ENCODE assay signal across 18 mouse cellular contexts in the genomic region with DNA sequence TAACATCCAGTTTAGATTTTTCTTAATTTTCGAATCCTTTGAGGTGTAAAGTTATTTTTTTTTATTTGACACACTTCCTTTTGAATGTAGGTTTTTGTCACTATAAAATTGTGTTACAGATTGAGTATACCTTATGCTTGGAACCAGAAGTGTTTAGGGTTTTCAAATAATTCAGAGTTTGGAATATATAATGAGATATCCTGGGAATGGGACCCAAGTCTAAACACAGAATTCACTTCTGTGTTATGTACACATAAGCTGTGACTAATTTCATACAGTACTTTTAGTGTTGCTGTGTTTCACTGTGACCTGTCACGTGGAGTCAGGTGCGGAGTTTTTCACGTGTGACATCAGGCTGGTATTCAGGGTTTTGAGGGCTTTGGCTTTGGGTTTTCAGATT.
DNase-seq lines count a peak whose midpoint lies in the region; ATAC-seq and TF ChIP-seq lines count a peak whose summit lies in the region.
"Had no signal": no experiment of that assay in that cellular context is flagged by ENCODE, and none has a peak within 500 bp of the region (broad histone marks: within the 10 kb centered on the region; RNA-seq: fewer than 3 reads in every experiment).

No protein-coding gene starts in this region.

- H3K27me3 ChIP-seq in forebrain, embryonic 14.5 days (replicated peaks; ENCODE audit: control insufficient read depth, insufficient read depth, low read length) = no peaks in the 10 kb centered on the region
- H3K27me3 ChIP-seq in forebrain, embryonic 11.5 days (ENCODE audit: control insufficient read depth, insufficient read depth, low read length) = no peaks in the 10 kb centered on the region
- no peaks in the 10 kb centered on the region for H3K27me3 ChIP-seq in CH12.LX (replicated peaks)
- H3K27me3 ChIP-seq in forebrain, postnatal 0 days (ENCODE audit: insufficient read depth, low read length) = no peaks in the 10 kb centered on the region
- H3K27me3 ChIP-seq: embryonic facial prominence, embryonic 13.5 days; embryonic facial prominence, embryonic 15.5 days; Patski had no signal

- no peaks in the 10 kb centered on the region for H3K4me1 ChIP-seq in forebrain, embryonic 14.5 days (ENCODE audit: control insufficient read depth, insufficient read depth, low read length)
- no peaks in the 10 kb centered on the region for H3K4me1 ChIP-seq in forebrain, embryonic 11.5 days (replicated peaks; ENCODE audit: control insufficient read depth, insufficient read depth, low read length)
- no peaks in the 10 kb centered on the region for H3K4me1 ChIP-seq in CH12.LX (ENCODE audit: control insufficient read depth in 1 of 2, insufficient read depth in 2 of 2)
- no peaks in the 10 kb centered on the region; the same call in none of the 2 replicates for H3K4me1 ChIP-seq in forebrain, postnatal 0 days (ENCODE audit: insufficient read depth)
- H3K4me1 ChIP-seq: embryonic facial prominence, embryonic 13.5 days; embryonic facial prominence, embryonic 15.5 days had no signal

- dilution Hi-C loops in CH12.LX (cut with MboI; ENCODE audit: extremely low pct_ligation_motif_present, extremely low pct_unique_long_range_greater_than_20kb, low sequenced_read_pairs) = no loop called here

- H3K9ac ChIP-seq in forebrain, embryonic 14.5 days (ENCODE audit: low read length) = no peak overlapping the region
- H3K9ac ChIP-seq in forebrain, embryonic 11.5 days (ENCODE audit: low read length) = no peak overlapping the region
- no peak overlapping the region for H3K9ac ChIP-seq in CH12.LX (ENCODE audit: insufficient read depth, low read depth)
- H3K9ac ChIP-seq in forebrain, postnatal 0 days = no peak overlapping the region
- H3K9ac ChIP-seq: embryonic facial prominence, embryonic 13.5 days; embryonic facial prominence, embryonic 15.5 days had no signal

- no peak overlapping the region for H3K4me3 ChIP-seq in forebrain, embryonic 14.5 days (ENCODE audit: low read depth, low read length)
- H3K4me3 ChIP-seq in forebrain, embryonic 11.5 days (ENCODE audit: low read depth, low read length) = no peak overlapping the region
- H3K4me3 ChIP-seq in CH12.LX (replicated peaks in 1 of 3; ENCODE audit: low read depth in 2 of 3, low read length in 2 of 3, poor library complexity in 1 of 3) = no peak overlapping the region
- H3K4me3 ChIP-seq in forebrain, postnatal 0 days (ENCODE audit: low read depth, low read length) = no peak overlapping the region
- H3K4me3 ChIP-seq: embryonic facial prominence, embryonic 13.5 days; embryonic facial prominence, embryonic 15.5 days; erythroblast, embryonic 14.5 days; gastrocnemius, adult 2 months had no signal

- no peak overlapping the region for H3K27ac ChIP-seq in forebrain, embryonic 14.5 days (ENCODE audit: low read depth, low read length)
- H3K27ac ChIP-seq in forebrain, embryonic 11.5 days (ENCODE audit: low read depth, low read length) = no peak overlapping the region
- no peak overlapping the region for H3K27ac ChIP-seq in CH12.LX (ENCODE audit: insufficient read depth, low read depth)
- peak overlapping the region; percentile 36; the same call in 1 of the 2 replicates for H3K27ac ChIP-seq in forebrain, postnatal 0 days (ENCODE audit: low read depth, low read length)
- H3K27ac ChIP-seq: embryonic facial prominence, embryonic 13.5 days; embryonic facial prominence, embryonic 15.5 days; gastrocnemius, adult 2 months had no signal

- TF ChIP-seq RAD21 in CH12.LX (IDR thresholded peaks at IDR 0.05; ENCODE audit: low read depth, low read length) = no peak

- no peak overlapping the region for H3K4me2 ChIP-seq in forebrain, embryonic 14.5 days (ENCODE audit: low read length)
- no peak overlapping the region for H3K4me2 ChIP-seq in forebrain, embryonic 11.5 days (ENCODE audit: low read depth, low read length, severe bottlenecking)
- no peak overlapping the region for H3K4me2 ChIP-seq in CH12.LX (ENCODE audit: insufficient read depth, low read depth, poor library complexity, severe bottlenecking)
- H3K4me2 ChIP-seq in forebrain, postnatal 0 days (ENCODE audit: low read depth) = no peak overlapping the region
- H3K4me2 ChIP-seq: embryonic facial prominence, embryonic 13.5 days; embryonic facial prominence, embryonic 15.5 days had no signal

- in situ Hi-C loops in CH12.LX (cut with MboI; ENCODE audit: low pct_ligation_motif_present, low pct_unique_long_range_greater_than_20kb, low sequenced_read_pairs) = no loop called here

- H3K9me3 ChIP-seq in forebrain, embryonic 14.5 days (replicated peaks; ENCODE audit: control insufficient read depth, low read length) = no peaks in the 10 kb centered on the region
- no peaks in the 10 kb centered on the region for H3K9me3 ChIP-seq in forebrain, embryonic 11.5 days (ENCODE audit: control insufficient read depth, low read length)
- H3K9me3 ChIP-seq in CH12.LX (replicated peaks; ENCODE audit: low read length) = no peaks in the 10 kb centered on the region
- H3K9me3 ChIP-seq in forebrain, postnatal 0 days (ENCODE audit: low read length) = no peaks in the 10 kb centered on the region
- H3K9me3 ChIP-seq: embryonic facial prominence, embryonic 13.5 days; embryonic facial prominence, embryonic 15.5 days had no signal

- no peaks in the 10 kb centered on the region for H3K36me3 ChIP-seq in forebrain, embryonic 14.5 days (ENCODE audit: control insufficient read depth, insufficient read depth, low read length)
- H3K36me3 ChIP-seq in forebrain, embryonic 11.5 days (ENCODE audit: control insufficient read depth, insufficient read depth, low read length) = no peaks in the 10 kb centered on the region
- H3K36me3 ChIP-seq in CH12.LX (replicated peaks in 1 of 2; ENCODE audit: control insufficient read depth in 1 of 2, insufficient read depth in 1 of 2, low read length in 1 of 2) = no peaks in the 10 kb centered on the region
- no peaks in the 10 kb centered on the region for H3K36me3 ChIP-seq in forebrain, postnatal 0 days (ENCODE audit: insufficient read depth)
- H3K36me3 ChIP-seq: embryonic facial prominence, embryonic 13.5 days; embryonic facial prominence, embryonic 15.5 days; G1E had no signal

- no peak for TF ChIP-seq POLR2A in CH12.LX (IDR thresholded peaks at IDR 0.05; ENCODE audit: low read depth, low read length)
- no peak for TF ChIP-seq POLR2A in brain, embryonic 14.5 days (IDR thresholded peaks at IDR 0.05; ENCODE audit: borderline replicate concordance, extremely low read depth, insufficient read depth, insufficient read length, poor library complexity, severe bottlenecking)

- TF ChIP-seq CTCF in CH12.LX (conservative IDR thresholded peaks at IDR 0.05 in 1 of 2, IDR thresholded peaks at IDR 0.05 in 1 of 2; ENCODE audit: low read depth in 2 of 2, low read length in 2 of 2) = no peak
- no peak for TF ChIP-seq CTCF in brain, embryonic 14.5 days (IDR thresholded peaks at IDR 0.05; ENCODE audit: borderline replicate concordance, extremely low read depth, insufficient read depth, insufficient read length)
- no peak for TF ChIP-seq CTCF in forebrain, postnatal 0 days (IDR thresholded peaks at IDR 0.05; ENCODE audit: low read depth)

- DNase-seq in forebrain, embryonic 14.5 days (ENCODE audit: low spot score) = peak; percentile 17
- no peak for DNase-seq in forebrain, embryonic 11.5 days (ENCODE audit: low spot score)
- DNase-seq in CH12.LX (ENCODE audit: extremely low read depth) = no peak
- peak; percentile 23 for DNase-seq in brain, embryonic 14.5 days (ENCODE audit: low read depth)
- no peak for DNase-seq in forebrain, postnatal 0 days
- DNase-seq in c-Kit-positive CD71-positive TER-119-positive erythroid progenitor cells, embryonic 14.5 days (ENCODE audit: low spot score) = no peak
- DNase-seq in heart, postnatal 4 days = no peak
- DNase-seq: adrenal gland, adult 8-10 months; adrenal gland, postnatal 14 days; adrenal gland, postnatal 36 days; embryo, embryonic 11 days; gastrocnemius, adult 2 months had no signal

- H3K79me2 ChIP-seq in CH12.LX (replicated peaks; ENCODE audit: control insufficient read depth, extremely low read depth, insufficient read depth, poor library complexity, severe bottlenecking) = no peaks in the 10 kb centered on the region

- peak; percentile 69; the same call in 1 of the 2 replicates for ATAC-seq in forebrain, embryonic 14.5 days
- no peak for ATAC-seq in forebrain, embryonic 11.5 days (replicated peaks; ENCODE audit: low FRiP score)
- ATAC-seq in forebrain, postnatal 0 days = 0 out of 2 replicates have a peak, but pooled peaks have one; percentile 28
- ATAC-seq: activated CD4-positive, CD25-positive, alpha-beta regulatory T cell, adult 4 months; Patski had no signal

- TF ChIP-seq EP300 in CH12.LX (IDR thresholded peaks at IDR 0.05; ENCODE audit: low read length) = no peak

- WGBS in forebrain, embryonic 14.5 days = 76% methylated on average over 4 of the region's 4 CpGs
- 82% methylated on average over 4 of the region's 4 CpGs for WGBS in forebrain, embryonic 11.5 days
- WGBS in forebrain, postnatal 0 days = 65% methylated on average over 4 of the region's 4 CpGs

TF ChIP-seq in CH12.LX, 34 proteins besides CTCF, POLR2A, EP300 and RAD21:
- TF ChIP-seq E2F4 (IDR thresholded peaks at IDR 0.05; ENCODE audit: insufficient replicate concordance, low read depth, low read length) (no peak), NELFE (IDR thresholded peaks at IDR 0.05; ENCODE audit: low read depth, low read length) (no peak), BHLHE40 (IDR thresholded peaks at IDR 0.05; ENCODE audit: low read depth, low read length) (peak; percentile 30; the same call in 1 of the 2 replicates)

Comparison
In these comparisons a context has a peak if more than half of its experiments do, and no peak if none do; other contexts are left out.
1. DNase-seq: peak in forebrain, embryonic 14.5 days (single experiment) and brain, embryonic 14.5 days (single experiment); none in forebrain, embryonic 11.5 days (single experiment), CH12.LX (single experiment), forebrain, postnatal 0 days (single experiment), c-Kit-positive CD71-positive TER-119-positive erythroid progenitor cells, embryonic 14.5 days (single experiment) and heart, postnatal 4 days (single experiment).